Mouse (Mus musculus) gastrocnemius, postnatal 14 days (tissue): ENCODE data around the gene Mrgprf. TPM values are rescaled to one million over a fixed set of nuclear protein-coding genes. Genes with fewer than 3 reads are reported as not detected.

Experiments
- DNase-seq: peaks from one replicate; pipeline ENCODE4 v3.0.0; 2021; ENCODE audit warnings: mixed read lengths
- intact Hi-C: fragments of 180-260 bp; cut with DNase I; formaldehyde crosslinking; loops from one replicate; pipeline ENCODE4 v1.15.1; 2025; ENCODE audit warnings: low total_unique reads
- total RNA-seq, 2 experiments: library from RNA; stranded (reverse); gene quantifications; 2 replicates each; pipeline ENCODE4 v1.2.3; 2021

The Mrgprf gene
- total RNA-seq, 2 experiments from 2014 or later: 3.9 to 7.4 TPM

DNA sequence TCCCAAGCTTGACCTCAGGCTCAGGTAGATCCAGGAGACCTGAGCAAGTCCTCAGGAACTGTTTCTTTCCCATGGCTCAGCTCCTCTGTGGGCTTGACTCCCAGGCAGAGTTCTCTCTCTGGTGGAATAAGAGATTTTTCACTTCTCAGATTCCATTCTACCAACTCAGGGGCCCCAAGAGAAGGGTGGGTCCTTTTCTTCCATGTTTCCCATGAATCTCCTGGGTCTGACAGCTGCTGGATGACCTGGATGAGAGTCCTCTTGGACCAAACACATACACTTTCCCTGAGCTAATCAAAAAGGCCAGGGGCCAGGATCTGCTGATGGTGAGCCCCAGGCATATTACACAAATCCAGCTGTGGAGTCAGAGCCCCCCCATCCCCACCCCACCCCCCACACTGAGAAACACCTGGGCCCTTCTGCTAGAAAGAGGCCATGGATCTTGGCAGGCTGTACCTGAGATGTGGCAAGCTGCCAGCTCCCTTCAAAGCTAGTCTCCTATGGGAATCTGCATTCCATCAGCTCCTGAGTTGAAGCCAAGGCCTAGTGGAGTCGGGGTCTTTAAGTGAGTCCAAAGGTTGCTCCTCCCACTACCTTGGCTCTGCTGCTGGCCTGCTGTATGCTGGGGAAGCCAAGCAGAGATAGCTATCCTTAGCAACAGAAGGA, 31.9 kb downstream of the Mrgprf start:
- DNase-seq: no peak
- intact Hi-C loops: no loop called here

DNA sequence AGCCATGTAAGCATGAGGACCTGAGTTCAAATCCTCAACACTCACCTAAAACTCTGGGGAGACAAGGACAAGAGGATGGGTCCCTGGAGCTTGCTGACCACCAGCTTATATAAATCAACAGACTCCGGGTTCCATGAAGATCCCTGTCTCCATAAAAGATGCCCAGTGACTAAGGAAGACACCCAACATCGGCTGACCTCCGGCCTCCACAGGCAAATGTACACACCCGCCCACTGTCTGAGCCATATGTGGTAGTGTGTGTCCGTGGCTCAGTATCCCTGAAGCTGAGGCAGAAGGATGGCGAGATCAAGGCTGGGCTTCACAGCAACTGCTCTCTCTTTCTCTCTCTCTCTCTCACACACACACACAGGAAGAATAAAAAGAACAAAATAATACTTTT, 33.3 kb downstream of the Mrgprf start:
- intact Hi-C loops: no loop called here
- DNase-seq: no peak

DNA sequence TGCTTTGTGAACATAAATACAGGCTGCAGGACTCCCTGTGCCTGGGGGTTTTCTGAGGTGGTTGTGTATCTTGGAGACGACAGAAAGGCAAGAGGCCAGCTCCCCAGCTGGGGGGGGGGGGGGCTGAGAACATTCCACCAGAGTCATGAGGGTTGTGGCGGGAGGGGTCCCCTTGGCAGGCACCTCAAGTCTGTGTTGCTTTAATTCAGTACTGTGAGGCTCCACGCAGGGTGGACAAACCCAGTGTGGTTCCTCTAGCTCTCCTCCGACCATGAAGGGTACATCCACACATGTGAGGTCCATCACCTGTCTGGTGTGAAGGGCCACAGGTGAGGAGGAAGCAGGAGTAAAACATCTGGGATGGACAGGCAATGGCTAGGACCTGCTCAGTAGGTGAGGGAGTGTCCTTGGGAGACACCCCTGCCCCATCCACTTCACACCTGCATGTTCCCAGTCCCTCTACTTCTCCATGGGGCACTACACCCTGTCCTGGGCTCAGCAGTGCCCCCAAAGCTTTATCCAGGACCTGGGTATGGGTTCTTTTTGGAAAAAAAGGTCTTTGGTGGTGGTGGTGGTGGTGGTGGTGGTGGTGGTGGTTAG, 33.9 kb downstream of the Mrgprf start:
- no peak for DNase-seq
- intact Hi-C loops: no loop called here

DNA sequence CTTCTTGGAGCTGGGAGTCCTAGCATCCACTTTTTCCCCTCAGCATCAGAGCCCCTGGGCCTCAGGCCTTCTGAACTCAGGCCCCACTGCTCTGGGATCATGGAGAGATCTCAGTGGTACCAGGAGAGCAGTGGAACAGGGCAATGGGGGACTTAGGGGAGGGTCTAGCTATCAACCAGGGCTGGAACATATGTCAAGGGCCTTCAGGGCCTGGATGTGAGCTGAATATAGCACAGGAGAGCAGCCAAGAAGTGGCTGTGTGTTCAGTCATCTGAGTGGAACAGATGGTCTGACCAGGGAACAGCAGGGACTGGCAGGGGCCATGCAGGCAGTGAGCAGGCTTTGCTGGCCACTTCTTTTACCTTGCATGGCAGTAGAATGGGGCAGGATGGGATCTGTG, 34.6 kb downstream of the Mrgprf start:
- intact Hi-C loops: no loop called here

DNA sequence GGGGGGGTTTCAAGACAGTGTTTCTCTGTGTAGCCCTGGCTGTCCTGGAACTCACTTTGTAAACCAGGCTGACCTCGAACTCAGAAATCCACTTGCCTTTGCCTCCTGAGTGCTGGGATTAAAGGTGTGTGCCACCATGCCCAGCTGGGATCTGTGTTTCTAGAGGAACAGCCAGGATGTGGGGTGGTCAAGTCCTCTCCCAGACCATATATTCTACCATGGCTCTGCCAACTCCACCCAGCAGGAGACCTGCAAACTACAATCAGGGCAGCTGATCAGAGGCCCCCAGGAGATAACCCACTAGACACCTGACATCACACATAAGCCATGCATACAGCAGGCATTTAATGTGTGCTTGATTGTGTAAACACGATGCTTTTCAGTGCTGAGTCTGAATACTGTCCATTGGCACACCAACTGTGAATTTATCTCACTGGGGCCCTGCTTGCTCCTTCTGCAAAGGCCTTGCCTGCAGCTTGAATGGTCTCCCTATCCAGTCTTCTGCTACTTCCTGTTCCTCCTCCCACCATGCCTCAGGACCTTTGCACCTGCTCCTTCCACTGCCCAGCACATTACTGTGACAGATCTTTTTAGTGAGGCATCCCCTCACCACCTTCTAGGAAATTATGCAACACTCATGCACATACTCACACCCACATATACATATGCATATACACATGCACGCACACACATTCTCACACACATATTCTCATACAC, 35.1 kb downstream of the Mrgprf start:
- intact Hi-C loops: no loop called here

More for the DNA sequence above, 34.6 kb downstream of the Mrgprf start:
- DNase-seq: no peak

DNA sequence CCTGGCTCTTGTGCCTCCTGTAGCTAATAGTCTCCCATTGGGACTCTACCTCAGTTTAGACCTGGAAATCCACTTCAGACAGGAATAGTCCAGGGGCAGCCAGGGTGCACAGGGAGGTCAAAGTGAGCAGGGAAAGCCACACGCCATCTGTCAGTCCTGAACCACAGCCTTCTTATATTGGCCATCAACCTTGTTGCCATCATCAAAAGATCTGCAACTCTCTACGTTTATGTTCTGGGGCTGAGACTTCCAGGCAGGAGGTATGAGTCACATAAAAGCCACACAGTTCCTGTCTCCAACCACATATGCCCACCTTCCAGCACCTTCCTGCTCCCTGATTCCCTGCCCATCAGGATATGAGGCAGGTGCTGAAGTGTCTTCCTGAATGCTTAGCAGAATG, 37.3 kb downstream of the Mrgprf start:
- no peak for DNase-seq
- intact Hi-C loops: no loop called here

More for the DNA sequence above, 35.1 kb downstream of the Mrgprf start:
- DNase-seq: no peak

DNA sequence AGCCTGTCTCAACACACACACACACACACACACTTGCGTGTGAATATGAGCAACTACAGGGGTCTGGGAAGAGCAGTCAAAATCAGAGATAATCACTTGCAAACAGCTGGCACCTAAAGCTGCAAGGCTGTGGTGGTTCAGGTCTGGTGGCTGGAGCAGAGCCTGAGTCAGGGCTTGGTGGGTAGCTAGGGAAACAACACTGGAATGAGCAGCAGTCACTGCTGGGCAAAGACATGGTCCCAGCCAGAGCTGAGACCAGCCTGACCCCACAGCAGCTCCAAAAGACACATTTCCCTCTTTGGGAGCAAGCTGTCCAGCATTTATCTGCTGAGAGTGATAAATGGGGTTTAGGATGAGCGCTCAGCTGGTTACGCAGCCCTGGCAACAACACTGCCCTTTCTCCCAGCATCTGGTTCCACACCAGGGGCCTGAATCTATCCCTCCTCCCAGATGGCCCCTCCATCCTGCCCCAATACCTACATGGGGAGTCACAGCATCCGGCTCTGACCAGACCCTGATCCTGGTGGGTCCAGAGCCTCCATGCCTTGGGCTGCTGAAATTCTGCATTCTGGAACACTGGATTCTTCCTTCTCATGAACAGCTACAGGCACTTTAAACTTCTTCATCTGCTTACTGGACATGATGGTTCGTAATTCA, 39.7 kb downstream of the Mrgprf start:
- intact Hi-C loops: no loop called here
- DNase-seq: no peak

Other genes starting within 250 kb of the Mrgprf start
- under 1 TPM in 1 of 2 experiments, not detected in 1; 0.35 TPM for gene 1810010D01Rik, start 92.7 kb upstream of the Mrgprf start, total RNA-seq
- 1 to 10 TPM; 2.4 to 3.3 TPM for gene Tpcn2, start 16.8 kb upstream of the Mrgprf start, total RNA-seq
- gene Mrgprd, start 14.0 kb downstream of the Mrgprf start, total RNA-seq: not detected